Mouse (Mus musculus) E14TG2a.4 (cell line): ENCODE results near the gene Fez2.

Experiments
- H3K27me3 ChIP-seq: 2 replicates; pipeline ENCODE4 v1.6.1; 2014; ENCODE audit warnings: low read length, control low read depth; ENCODE audit not compliant: insufficient read depth
- H3K36me3 ChIP-seq: 2 replicates; pipeline ENCODE4 v1.6.1; 2014; ENCODE audit warnings: low read length, control low read depth; ENCODE audit not compliant: insufficient read depth
- H3K4me1 ChIP-seq: replicated peaks from 2 replicates; pipeline ENCODE4 v1.6.1; 2014; ENCODE audit warnings: low read depth, low read length, control low read depth
- H3K4me3 ChIP-seq: replicated peaks from 2 replicates; pipeline ENCODE4 v1.5.1; 2014; ENCODE audit warnings: mild to moderate bottlenecking, low read length
- H3K9me3 ChIP-seq: 2 replicates; pipeline ENCODE4 v1.6.1; 2014; ENCODE audit warnings: low read length, control low read depth
- CTCF ChIP-seq: conservative IDR thresholded peaks from 2 replicates; pipeline ENCODE4 v1.5.1; 2014; ENCODE audit warnings: low read length
- NANOG ChIP-seq: IDR thresholded peaks from 2 replicates; pipeline ENCODE4 v1.6.1; 2014; ENCODE audit warnings: borderline replicate concordance, low read length, mixed read lengths
- POU5F1 ChIP-seq: IDR thresholded peaks from 2 replicates; pipeline ENCODE4 v1.6.1; 2014; ENCODE audit warnings: low read length, borderline replicate concordance

Fez2 gene

DNA sequence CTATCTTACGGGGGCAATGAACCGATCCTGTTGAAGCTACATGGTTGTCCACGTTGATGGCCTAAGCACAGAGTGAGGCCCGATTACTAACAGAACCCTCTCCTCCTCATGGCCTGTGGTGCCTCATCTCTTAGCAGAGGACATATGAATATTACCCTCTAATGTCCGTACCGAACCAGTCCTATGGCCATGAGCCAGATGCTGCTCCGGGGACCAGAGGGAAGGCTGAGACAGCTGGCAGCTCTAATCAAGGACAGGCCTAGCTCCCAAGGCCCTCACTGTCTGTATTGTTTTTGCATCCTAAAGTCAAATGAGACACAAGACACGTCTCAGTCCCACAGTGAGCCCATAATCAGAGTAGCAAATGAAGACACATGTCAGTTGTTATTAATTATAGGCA, 62.3 kb downstream of the Fez2 start:
- Histone ChIP-seq H3K4me1 (no peaks in the 10 kb centered on the region), H3K4me3 (no peak overlapping the region), H3K36me3 (no peaks in the 10 kb centered on the region), H3K27me3 (no peaks in the 10 kb centered on the region), H3K9me3 (no peaks in the 10 kb centered on the region)
- no peak for TF ChIP-seq POU5F1

DNA sequence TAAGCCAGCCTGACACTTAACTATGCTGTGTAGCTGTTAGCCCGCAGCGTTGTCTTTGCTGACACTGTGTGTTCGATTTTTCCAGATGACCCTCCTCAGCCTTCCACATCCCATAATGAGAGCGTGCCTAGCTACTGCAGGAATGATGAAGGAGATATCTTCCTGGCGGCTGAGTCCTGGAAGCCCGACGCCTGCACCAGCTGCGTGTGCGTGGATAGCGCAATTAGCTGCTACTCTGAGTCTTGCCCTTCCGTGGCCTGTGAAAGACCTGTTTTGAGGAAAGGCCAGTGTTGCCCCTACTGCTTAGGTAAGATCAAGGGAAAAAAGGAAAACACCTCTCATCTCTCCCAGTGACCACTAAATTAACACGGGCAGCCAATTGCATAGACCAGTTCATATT, 63.1 kb downstream of the Fez2 start:
- H3K4me3 ChIP-seq, result no peak overlapping the region
- H3K27me3 ChIP-seq, result no peaks in the 10 kb centered on the region
- H3K4me1 ChIP-seq, result no peaks in the 10 kb centered on the region
- TF ChIP-seq NANOG, result no peak
- no peak for TF ChIP-seq CTCF
- TF ChIP-seq POU5F1, result no peak
- no peaks in the 10 kb centered on the region for H3K9me3 ChIP-seq
- no peaks in the 10 kb centered on the region for H3K36me3 ChIP-seq

- Histone ChIP-seq H3K4me1 (no peaks in the 10 kb centered on the region), H3K9me3 (no peaks in the 10 kb centered on the region), H3K27me3 (no peaks in the 10 kb centered on the region), H3K4me3 (no peak overlapping the region), H3K36me3 (no peaks in the 10 kb centered on the region)
- no peak for TF ChIP-seq NANOG
- no peak for TF ChIP-seq POU5F1
- no peak for TF ChIP-seq CTCF
These were observed 63.5 kb downstream of the Fez2 start for GRCm38 (mm10) chr17:78354411-78354810.

DNA sequence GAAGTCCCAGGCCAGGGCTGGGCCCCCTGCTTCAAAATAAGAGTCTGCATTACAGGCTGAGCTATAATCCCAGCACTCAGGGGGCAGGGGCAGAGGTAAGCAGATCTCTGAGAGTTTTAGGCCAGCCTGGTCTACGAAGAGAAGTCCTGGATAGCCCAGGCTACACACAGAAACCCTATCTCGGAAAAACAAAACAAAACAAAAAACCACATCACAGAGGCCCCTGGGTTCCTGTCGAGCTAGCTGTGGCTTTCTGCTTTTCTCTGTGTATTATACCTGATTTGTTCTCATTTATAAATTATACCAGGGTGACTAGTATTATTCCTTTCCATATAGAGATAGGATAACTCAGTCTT, 65.5 kb downstream of the Fez2 start:
- no peaks in the 10 kb centered on the region for H3K27me3 ChIP-seq
- no peaks in the 10 kb centered on the region for H3K4me1 ChIP-seq
- no peak overlapping the region for H3K4me3 ChIP-seq
- TF ChIP-seq CTCF (no peak), POU5F1 (no peak), NANOG (no peak)
- H3K36me3 ChIP-seq, result no peaks in the 10 kb centered on the region
- no peaks in the 10 kb centered on the region for H3K9me3 ChIP-seq

DNA sequence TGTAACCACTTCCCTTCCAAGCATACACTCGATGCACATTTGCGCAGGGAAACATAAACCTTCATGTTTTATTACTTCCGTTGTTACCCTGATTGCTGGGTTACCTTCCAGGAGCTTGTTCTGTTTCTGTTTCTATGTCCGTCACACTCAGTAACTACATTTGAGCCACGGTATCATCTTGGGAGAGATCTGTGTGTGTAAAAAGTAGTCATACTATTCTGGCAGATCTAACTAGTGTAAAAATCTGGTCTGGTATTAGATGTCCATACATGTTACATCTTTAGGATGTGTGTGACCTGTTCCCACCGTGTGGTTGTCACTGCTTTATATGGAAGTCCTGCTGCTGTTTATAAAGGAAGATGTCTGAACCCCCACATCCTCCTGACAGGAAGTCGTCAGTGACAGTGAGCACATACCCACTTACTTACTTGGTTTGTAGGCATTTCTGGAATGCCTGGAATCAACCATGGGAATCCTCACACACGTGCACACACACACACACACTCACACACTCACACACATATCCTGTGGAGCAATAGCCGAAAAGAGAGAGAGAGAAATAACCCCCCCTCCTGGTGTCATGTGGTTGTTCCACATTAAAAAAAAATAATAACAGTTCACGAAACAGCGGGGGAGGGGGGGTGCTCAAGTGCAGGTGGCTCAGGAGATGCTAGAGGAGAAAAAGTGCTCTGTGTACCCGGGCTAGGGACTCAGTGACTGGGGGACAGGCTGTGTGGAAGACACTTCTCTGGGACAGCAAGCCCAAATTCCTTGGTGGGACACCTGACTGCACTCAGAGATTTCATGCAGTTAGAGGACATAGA, 66.1 kb downstream of the Fez2 start:
- H3K36me3 ChIP-seq, result no peaks in the 10 kb centered on the region
- H3K4me1 ChIP-seq, result no peaks in the 10 kb centered on the region
- H3K27me3 ChIP-seq, result no peaks in the 10 kb centered on the region
- H3K9me3 ChIP-seq, result no peaks in the 10 kb centered on the region
- TF ChIP-seq NANOG (no peak), CTCF (no peak), POU5F1 (no peak)
- no peak overlapping the region for H3K4me3 ChIP-seq

- Histone ChIP-seq H3K9me3 (no peaks in the 10 kb centered on the region), H3K27me3 (no peaks in the 10 kb centered on the region), H3K4me1 (no peaks in the 10 kb centered on the region), H3K36me3 (no peaks in the 10 kb centered on the region), H3K4me3 (no peak overlapping the region)
- TF ChIP-seq POU5F1 (no peak), CTCF (no peak), NANOG (no peak)
These were observed 70.7 kb downstream of the Fez2 start for GRCm38 (mm10) chr17:78347111-78347801.

- Histone ChIP-seq H3K9me3 (no peaks in the 10 kb centered on the region), H3K36me3 (no peaks in the 10 kb centered on the region), H3K4me3 (no peak overlapping the region), H3K4me1 (no peaks in the 10 kb centered on the region), H3K27me3 (no peaks in the 10 kb centered on the region)
- TF ChIP-seq CTCF (no peak), NANOG (no peak)
These were observed 74.3 kb downstream of the Fez2 start for GRCm38 (mm10) chr17:78343688-78344087.

GRCm38 (mm10) chr17:78335250-78335649, 82.7 kb downstream of the Fez2 start:
- Histone ChIP-seq H3K36me3 (no peaks in the 10 kb centered on the region), H3K27me3 (no peaks in the 10 kb centered on the region), H3K4me1 (no peaks in the 10 kb centered on the region), H3K4me3 (no peak overlapping the region), H3K9me3 (no peaks in the 10 kb centered on the region)
- TF ChIP-seq CTCF (no peak), POU5F1 (no peak), NANOG (no peak)

GRCm38 (mm10) chr17:78333275-78333674, 84.7 kb downstream of the Fez2 start:
- Histone ChIP-seq H3K4me3 (no peak overlapping the region), H3K27me3 (no peaks in the 10 kb centered on the region), H3K9me3 (no peaks in the 10 kb centered on the region), H3K36me3 (no peaks in the 10 kb centered on the region), H3K4me1 (no peaks in the 10 kb centered on the region)
- TF ChIP-seq CTCF (no peak), POU5F1 (no peak), NANOG (no peak)
